Mouse (Mus musculus) spleen, adult 2 months (tissue): Measurements from ENCODE around the gene Mrpl28. TPM values are rescaled to one million over a fixed set of nuclear protein-coding genes. Genes with fewer than 3 reads are reported as not detected.
"Not testable (repeated sequence)": the region's sequence is repeated elsewhere in the genome, so short reads cannot be mapped to it uniquely, and the experiment has no call there.

ENCODE experiments used
- DNase-seq, 2 experiments: peaks; one replicate each; pipeline versions ENCODE4 v3.0.0 to v3.0.0-alpha.2; 2012 to 2021; ENCODE audit warnings: low spot score in 2 of 2, low read depth in 1 of 2
- H3K27ac ChIP-seq: fragments of 200-500 bp; 2 replicates; pipeline ENCODE4 v1.5.1; 2012; ENCODE audit warnings: low read length, inconsistent platforms; ENCODE audit not compliant: insufficient read depth
- H3K27me3 ChIP-seq: fragments of 200-500 bp; 2 replicates; pipeline ENCODE4 v1.6.1; 2012; ENCODE audit warnings: mild to moderate bottlenecking, moderate library complexity, low read length, inconsistent platforms; ENCODE audit not compliant: control insufficient read depth, insufficient read depth
- H3K36me3 ChIP-seq: fragments of 200-500 bp; 2 replicates; pipeline ENCODE4 v1.6.1; 2012; ENCODE audit warnings: mild to moderate bottlenecking, low read length, inconsistent platforms; ENCODE audit not compliant: control insufficient read depth, insufficient read depth
- H3K4me1 ChIP-seq: fragments of 200-500 bp; 2 replicates; pipeline ENCODE4 v1.6.1; 2011; ENCODE audit warnings: inconsistent platforms; ENCODE audit not compliant: control insufficient read depth, insufficient read depth, insufficient read length
- H3K4me3 ChIP-seq: fragments of 200-500 bp; 2 replicates; pipeline ENCODE4 v1.5.1; 2011; ENCODE audit warnings: mild to moderate bottlenecking, inconsistent platforms; ENCODE audit not compliant: insufficient read depth, insufficient read length; ENCODE audit errors: extremely low read depth
- CTCF ChIP-seq: fragments of 200-500 bp; IDR thresholded peaks from 2 replicates; pipeline ENCODE4 v1.5.1; 2011; ENCODE audit warnings: mild to moderate bottlenecking, inconsistent platforms; ENCODE audit not compliant: insufficient read depth, insufficient read length, insufficient replicate concordance; ENCODE audit errors: extremely low read depth
- POLR2A ChIP-seq: fragments of 200-500 bp; IDR thresholded peaks from 2 replicates; pipeline ENCODE4 v1.6.1; 2011; ENCODE audit warnings: low read depth, low read length, inconsistent platforms
- WGBS: fragments of 180-500 bp; shearing (Covaris S2); methylation state at CpG from one replicate; pipeline ENCODE4 v1.1.7; 2018; 5-methylcytosine and 5-hydroxymethylcytosine counted together
- polyA plus RNA-seq: library from polyadenylated mRNA; depleted of rRNA; stranded (reverse); fragments of >200 nt; gene quantifications from 2 replicates; pipeline ENCODE4 v1.2.3, GENCODE M21; 2012

Gene Mrpl28
- polyA plus RNA-seq, 1 experiment, result 39.5 TPM

DNA sequence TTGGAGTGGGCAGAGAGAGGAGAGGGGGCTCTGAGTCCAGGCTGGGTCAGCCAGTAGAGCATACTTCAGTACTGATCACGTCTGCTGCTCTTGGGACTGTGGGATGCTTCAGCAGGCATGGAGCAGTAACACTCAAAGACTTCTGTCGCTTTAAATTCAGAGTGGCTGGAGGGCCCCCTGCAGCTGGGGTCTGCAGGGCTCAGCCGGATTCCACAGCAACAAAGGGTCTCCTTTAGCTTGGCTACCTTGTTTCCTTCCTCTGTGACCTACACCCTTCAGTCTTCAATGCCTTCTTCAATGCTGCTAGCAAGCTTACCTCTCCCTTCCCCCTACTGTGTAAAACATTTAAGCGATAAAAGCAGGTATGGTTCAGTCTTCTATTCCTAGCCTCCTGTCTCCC lies 12.3 kb upstream of the Mrpl28 start:
- H3K4me1 ChIP-seq, result no peaks in the 10 kb centered on the region; the same call in 1 of the 2 replicates
- no peak for DNase-seq
- WGBS, result 72% methylated on average over 4 of the region's 4 CpGs
- H3K4me3 ChIP-seq, result no peak overlapping the region
- TF ChIP-seq POLR2A (no peak), CTCF (no peak)
- no peak overlapping the region for H3K27ac ChIP-seq
- H3K36me3 ChIP-seq, result no peaks in the 10 kb centered on the region
- no peaks in the 10 kb centered on the region for H3K27me3 ChIP-seq

- no peaks in the 10 kb centered on the region for H3K27me3 ChIP-seq
- no peaks in the 10 kb centered on the region for H3K36me3 ChIP-seq
- DNase-seq, result no peak
- WGBS, result 74% methylated on average over 4 of the region's 4 CpGs
- no peak overlapping the region for H3K4me3 ChIP-seq
- H3K4me1 ChIP-seq, result no peaks in the 10 kb centered on the region; the same call in 1 of the 2 replicates
- no peak overlapping the region for H3K27ac ChIP-seq
- TF ChIP-seq POLR2A (no peak), CTCF (no peak)
Observed at GRCm38 (mm10) chr17:26111722-26112121, 11.6 kb upstream of the Mrpl28 start.

- H3K4me3 ChIP-seq, result peak overlapping the region; percentile 65; the same call in 1 of the 2 replicates
- 14% methylated on average over 14 of the region's 14 CpGs for WGBS
- DNase-seq, result no peak
- no peaks in the 10 kb centered on the region; the same call in 1 of the 2 replicates for H3K4me1 ChIP-seq
- no peaks in the 10 kb centered on the region for H3K36me3 ChIP-seq
- no peaks in the 10 kb centered on the region for H3K27me3 ChIP-seq
- TF ChIP-seq POLR2A (no peak), CTCF (no peak)
- peak overlapping the region; percentile 6; the same call in 1 of the 2 replicates for H3K27ac ChIP-seq
Observed at GRCm38 (mm10) chr17:26112751-26113150, 10.5 kb upstream of the Mrpl28 start.

DNA sequence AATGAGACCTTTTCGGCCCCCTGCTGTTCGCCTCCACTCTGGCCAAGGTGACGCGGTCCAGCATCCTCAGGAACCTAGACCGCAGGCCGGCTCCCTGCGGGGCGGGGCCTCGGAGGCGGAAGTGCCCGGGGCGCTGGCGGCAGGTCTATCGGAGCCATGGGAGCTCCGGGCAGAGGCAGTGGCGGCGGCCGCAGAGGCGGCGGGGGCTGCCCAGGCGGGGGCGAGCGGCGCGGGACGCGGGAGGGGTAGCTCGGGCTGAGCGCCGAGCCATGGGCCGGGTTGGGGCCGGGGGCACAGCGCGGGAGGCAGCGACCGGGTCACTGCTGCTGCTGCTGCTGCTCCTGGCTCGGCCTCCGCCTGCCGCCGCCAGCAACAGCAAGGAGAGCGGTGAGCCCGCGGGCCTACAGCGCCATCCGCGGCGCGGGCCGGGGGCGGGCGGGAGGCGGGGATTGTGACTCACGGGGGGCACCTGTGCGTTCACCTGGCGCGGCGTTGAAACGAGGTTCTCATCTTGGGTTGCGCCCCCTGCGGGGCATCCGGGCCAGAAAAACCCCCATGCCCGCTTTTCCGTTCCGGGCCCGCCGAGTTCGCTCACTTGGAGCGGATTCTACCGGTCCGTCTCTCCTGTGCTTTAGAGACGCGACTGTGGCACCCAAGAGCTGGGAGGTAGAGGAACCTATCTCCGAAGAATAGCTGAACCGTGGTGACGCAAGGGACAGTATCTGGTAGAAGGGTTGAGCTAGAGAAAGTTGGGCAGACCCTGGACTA lies 9.9 kb upstream of the Mrpl28 start, which contains the start of gene Tmem8:
Tmem8 (plus strand) TSS at position 119 of the 768 bp plus-strand sequence.
- Histone ChIP-seq H3K36me3 (no peaks in the 10 kb centered on the region), H3K27ac (peak within 1 kb of the TSS; percentile 36), H3K27me3 (no peaks in the 10 kb centered on the region), H3K4me1 (no peaks in the 10 kb centered on the region; the same call in 1 of the 2 replicates), H3K4me3 (peak within 1 kb of the TSS; percentile 65)
- TF ChIP-seq CTCF (peak; percentile 28; the same call in 1 of the 2 replicates), POLR2A (peak; percentile 35)
- peak; percentile 50 to 76 for DNase-seq
- WGBS, result under 1% methylated on average over 62 of the region's 75 CpGs

GRCm38 (mm10) chr17:26114061-26114460 lies 9.2 kb upstream of the Mrpl28 start:
- Histone ChIP-seq H3K27me3 (no peaks in the 10 kb centered on the region), H3K4me1 (no peaks in the 10 kb centered on the region; the same call in 1 of the 2 replicates), H3K4me3 (peak overlapping the region; percentile 65), H3K27ac (no peak overlapping the region), H3K36me3 (no peaks in the 10 kb centered on the region)
- no peak for TF ChIP-seq CTCF
- no peak for TF ChIP-seq POLR2A
- DNase-seq, result no peak
- WGBS, result 33% methylated on average over 8 of the region's 8 CpGs

- not testable (repeated sequence) for H3K27me3 ChIP-seq, H3K4me1 ChIP-seq, H3K27ac ChIP-seq, DNase-seq, H3K4me3 ChIP-seq, H3K36me3 ChIP-seq
- 84% methylated on average over 7 of the region's 7 CpGs for WGBS
Observed at GRCm38 (mm10) chr17:26114461-26114860, 8.8 kb upstream of the Mrpl28 start.
